Mouse (Mus musculus) adrenal gland, postnatal 10 days (tissue): ENCODE measurements at regions not wholly inside any gene's neighbourhood (a gene's known extent, or its start where the extent isn't known, plus 50 kb on each side); places are given as distances from the start of the nearest gene placed in this dataset.
A peak's percentile ranks its signal among the peaks of the same experiment; 100 is the strongest.
"Not testable (repeated sequence)": the region's sequence is repeated elsewhere in the genome, so short reads cannot be mapped to it uniquely, and the experiment has no call there.

Experiments
- DNase-seq: peaks from one replicate; pipeline ENCODE4 v3.0.0; 2021; ENCODE audit warnings: mixed read lengths

GRCm38 (mm10) chr6:41225382-41225781, 76.7 kb upstream of the Try4 start:
- DNase-seq = no peak

DNA sequence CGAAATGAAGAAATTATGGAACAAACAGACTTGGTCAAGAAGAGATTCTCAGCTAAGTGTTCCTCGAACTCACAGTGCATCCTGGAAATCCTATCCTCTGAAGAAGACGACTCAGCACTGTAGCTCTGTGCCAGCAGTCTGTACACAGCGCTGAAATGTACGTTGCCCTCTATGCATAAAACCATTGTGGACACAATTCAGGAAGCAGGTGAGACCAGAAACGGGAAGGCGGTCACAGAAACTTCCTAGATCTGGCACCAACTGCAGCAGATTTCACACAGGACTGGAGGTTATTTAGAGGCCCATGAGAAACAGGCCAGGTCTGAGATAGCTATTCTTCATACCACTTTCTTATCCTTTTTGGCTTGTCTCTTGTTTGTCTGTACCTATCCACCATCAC, 83.7 kb upstream of the Try4 start:
- no peak for DNase-seq

- DNase-seq = no peak
Measured at GRCm38 (mm10) chr6:41215857-41216256, 86.2 kb upstream of the Try4 start.

DNA sequence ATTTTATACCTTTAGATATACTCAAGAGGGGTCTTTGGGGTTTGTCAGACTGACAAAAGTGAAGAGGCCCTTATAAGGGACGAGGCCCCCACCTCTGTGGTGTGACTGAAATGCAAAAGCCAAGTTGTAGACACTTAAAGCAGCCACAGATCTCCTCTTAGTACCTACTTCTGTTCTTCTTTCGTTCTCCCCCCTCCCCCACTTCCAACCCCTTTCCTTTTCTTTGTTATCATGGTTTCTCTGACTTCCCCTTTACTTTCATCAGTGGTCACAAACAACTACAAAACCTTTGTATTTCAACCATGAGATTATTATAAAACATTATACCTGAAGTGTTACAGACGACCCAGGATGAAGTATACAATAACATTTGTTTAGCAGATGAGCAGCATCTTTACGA, 96.2 kb upstream of the Try4 start:
- no peak for DNase-seq

DNA sequence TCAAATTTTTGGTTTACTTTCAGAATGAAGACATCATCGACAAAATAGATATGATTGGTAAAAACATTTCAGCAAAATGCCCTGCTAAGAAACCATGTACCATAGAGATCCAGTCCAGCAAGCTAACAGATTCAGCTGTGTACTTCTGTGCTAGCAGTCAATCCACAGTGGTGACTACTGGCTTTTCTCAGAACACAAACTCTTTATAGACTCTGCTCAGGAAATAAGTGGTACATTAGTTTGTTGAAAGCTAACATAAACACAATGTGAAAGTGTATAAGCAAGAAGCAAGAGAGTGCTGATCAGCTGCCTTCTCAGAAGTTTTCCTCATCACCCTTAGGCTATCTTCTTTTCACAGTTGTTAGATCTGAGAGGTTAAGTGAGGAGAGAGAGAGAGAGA, 99.2 kb upstream of the Try4 start:
- DNase-seq = no peak

DNA sequence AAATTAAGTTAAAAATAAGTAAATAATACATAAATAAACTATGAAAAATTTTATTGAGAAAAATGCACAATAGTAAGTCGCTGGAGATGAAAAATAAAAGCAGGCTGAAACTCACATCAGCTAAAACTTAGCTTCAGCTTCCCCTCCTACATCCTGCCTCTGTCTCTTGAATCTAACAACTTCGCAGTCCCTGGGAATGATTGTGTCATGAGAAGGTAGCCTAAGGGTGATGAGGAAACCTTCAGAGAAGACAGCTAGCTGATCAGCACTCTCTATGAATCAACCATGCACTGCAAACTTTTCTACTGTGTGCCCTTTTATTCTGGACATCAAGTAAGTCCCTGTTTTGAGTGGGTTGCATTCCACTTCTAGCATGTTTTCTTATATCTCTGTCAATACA, 99.8 kb upstream of the Try4 start:
- DNase-seq = no peak

- no peak for DNase-seq
Measured at GRCm38 (mm10) chr6:41194464-41194863, 107.6 kb upstream of the Try4 start.

- DNase-seq = no peak
Measured at GRCm38 (mm10) chr6:41191734-41192326, 110.2 kb upstream of the Try4 start.

DNA sequence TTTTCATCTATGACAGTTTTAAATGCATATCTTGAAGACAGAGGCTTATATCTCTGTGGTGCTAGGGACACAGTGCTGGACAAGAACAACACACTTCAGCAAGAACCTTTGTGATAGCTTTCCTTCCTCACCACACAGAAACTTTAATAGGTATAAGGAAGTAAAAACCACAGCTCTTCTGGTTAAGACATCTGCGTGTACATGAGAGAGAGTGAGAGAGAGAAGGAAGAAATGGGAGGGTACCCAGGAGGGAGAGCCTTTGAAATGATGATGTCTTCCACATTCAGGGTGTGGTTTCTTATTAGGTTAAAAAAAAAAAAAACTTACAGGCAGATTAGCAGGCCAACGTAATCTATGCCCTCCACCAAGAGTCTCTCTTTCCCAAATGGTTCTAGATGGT, 113.2 kb upstream of the Try4 start:
- DNase-seq = no peak

DNA sequence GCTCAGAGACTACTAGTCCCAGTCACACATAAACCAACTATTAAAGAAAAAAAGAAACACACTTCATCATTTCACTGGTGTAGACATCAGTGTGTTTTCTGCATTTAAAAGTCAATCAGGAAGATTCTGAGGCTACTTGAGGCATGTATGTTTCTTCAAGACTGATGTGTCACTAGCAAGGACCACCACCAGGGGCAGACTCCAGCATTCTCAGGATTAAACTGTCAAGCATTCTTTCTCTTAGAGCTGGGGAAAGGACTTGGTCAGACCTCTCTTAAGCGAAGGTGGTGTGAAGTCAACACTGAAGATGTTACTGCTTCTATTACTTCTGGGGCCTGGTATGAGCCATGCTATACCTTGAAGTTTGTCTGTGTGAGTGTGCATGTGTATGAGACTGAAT, 114.1 kb upstream of the Try4 start:
- no peak for DNase-seq

DNA sequence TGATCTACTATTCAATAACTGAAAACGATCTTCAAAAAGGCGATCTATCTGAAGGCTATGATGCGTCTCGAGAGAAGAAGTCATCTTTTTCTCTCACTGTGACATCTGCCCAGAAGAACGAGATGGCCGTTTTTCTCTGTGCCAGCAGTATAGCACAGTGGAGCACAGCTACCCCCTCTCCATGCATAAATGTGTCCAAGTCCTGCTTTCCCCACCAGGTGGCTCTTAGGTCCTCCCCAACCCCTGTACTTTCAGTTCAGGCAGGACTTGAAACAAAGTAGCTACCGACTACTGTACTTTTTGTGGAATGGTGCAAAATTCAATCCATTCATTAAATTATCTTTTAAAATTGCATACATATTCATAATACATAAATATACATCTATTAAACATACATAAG, 123.2 kb upstream of the Try4 start:
- no peak for DNase-seq

GRCm38 (mm10) chr6:41178019-41178418, 124.0 kb upstream of the Try4 start:
- no peak for DNase-seq

DNA sequence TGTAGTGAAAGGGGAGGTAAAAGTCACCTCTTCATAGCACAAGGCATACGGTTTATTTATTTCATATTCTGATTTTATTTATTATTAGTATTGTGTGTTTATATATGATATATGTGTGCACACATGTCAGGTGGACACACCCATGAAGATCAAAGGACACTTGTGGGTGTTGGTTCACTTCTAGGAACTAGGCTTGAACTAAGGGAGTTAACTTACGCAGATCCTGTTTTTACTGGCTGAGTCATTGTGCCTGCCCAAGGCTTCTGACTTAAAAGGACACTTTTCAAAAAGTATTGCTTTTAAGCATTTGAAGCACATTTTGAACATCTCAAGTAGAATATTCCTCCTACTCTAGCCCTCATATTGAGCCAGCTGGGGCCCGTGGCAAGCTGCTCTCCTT, 124.9 kb upstream of the Try4 start:
- DNase-seq = no peak

DNA sequence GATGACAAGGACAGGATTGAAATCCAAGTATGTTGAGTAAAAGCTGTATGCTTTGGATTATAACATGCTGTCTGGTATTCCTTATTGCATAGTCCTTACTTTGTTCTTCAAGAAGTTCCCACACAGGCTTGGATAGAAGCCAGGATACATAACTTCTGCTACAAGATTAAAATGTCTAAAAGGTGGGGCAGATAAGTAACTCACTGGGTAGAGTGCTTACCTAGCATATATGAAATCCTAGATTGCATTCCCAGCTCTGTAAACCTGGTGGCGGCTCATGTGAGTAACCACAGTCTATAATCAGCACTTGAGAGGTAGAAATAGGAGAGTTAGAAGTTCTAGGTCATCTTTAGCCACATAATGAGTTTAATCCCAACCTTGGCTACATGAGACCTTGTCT, 126.0 kb upstream of the Try4 start:
- no peak for DNase-seq

DNA sequence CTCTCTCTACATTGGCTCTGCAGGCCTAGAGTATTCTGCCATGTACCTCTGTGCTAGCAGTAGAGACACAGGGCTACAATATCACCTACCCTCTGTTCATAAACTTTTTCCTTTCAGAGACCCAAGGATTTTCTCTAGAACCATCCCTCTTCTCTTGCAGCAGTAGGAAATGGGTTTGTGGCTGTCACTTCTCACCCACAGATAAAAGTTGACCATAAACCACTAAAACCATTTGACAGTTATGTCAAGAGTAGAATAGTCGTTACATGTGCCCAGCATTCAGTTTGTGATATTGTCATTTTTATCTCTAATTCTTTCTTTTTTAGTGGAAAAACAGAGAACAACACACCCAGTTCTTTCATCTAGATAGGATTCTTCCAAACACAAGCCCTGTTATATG, 128.2 kb upstream of the 2210010C04Rik start:
- no peak for DNase-seq

GRCm38 (mm10) chr6:41161693-41162092, 126.4 kb upstream of the 2210010C04Rik start:
- DNase-seq = no peak

DNA sequence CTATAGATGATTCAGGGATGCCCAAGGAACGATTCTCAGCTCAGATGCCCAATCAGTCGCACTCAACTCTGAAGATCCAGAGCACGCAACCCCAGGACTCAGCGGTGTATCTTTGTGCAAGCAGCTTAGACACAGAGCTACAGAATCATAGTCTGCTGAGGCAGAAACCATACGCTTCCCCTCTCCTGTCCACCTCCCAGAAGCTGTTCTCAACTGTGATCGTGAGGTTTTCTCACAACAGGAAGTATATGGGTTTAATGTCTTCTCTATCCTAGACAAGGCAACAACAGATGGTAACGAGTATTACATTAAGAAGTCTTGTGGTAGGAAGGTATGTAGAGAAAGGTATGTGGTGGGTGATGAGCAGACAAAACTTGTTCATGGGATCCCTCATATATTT, 116.8 kb upstream of the 2210010C04Rik start:
- DNase-seq = no peak

DNA sequence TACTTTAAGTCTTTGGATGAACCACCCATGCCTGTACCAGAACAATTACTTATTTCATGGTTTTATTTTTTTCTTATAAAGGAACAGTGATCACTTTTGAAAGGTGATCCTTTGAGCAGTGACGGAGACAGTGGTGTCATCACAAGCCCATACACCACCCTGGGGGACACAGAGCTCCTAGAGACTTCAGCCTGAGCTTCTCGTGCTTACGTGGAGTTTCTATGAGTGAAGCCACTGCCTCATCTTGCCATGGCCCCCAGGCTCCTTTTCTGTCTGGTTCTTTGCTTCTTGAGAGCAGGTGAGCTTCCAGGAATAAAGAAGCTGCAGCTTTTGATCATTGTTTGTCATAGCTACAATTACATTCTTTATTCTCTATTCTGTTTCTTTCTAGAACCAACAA, 116.2 kb upstream of the 2210010C04Rik start:
- no peak for DNase-seq

DNA sequence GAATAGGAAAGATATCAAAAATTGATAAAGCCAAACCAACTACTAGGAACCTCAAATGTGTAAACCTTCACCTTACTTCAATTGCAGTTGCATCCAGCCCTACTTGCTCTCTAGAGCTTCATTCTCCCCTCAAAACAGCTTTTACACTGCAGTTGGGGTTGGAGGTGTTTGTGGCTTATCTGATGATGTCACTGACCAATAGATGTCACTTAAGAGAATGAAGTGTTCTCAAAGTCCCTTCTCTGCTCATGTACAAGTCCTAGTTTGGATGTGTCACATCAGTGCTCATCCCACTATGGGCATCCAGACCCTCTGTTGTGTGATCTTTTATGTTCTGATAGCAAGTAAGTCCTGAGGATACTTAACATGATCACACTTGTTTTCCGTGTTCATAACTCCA, 105.6 kb upstream of the 2210010C04Rik start:
- no peak for DNase-seq

- DNase-seq = not testable (repeated sequence)
Measured at GRCm38 (mm10) chr6:41137401-41137777, 102.1 kb upstream of the 2210010C04Rik start.

GRCm38 (mm10) chr6:41136717-41137400, 101.5 kb upstream of the 2210010C04Rik start:
- peak; percentile 57 for DNase-seq

DNA sequence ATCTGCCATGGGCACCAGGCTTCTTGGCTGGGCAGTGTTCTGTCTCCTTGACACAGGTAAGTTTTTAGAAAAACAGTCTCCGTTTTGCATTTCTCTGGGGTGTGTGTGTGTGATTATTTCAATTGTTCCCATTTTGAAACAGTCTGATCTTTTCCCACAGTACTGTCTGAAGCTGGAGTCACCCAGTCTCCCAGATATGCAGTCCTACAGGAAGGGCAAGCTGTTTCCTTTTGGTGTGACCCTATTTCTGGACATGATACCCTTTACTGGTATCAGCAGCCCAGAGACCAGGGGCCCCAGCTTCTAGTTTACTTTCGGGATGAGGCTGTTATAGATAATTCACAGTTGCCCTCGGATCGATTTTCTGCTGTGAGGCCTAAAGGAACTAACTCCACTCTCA, 99.9 kb upstream of the 2210010C04Rik start:
- no peak for DNase-seq

- no peak for DNase-seq
Measured at GRCm38 (mm10) chr6:41129906-41130305, 94.6 kb upstream of the 2210010C04Rik start.

GRCm38 (mm10) chr6:41127816-41128215, 92.5 kb upstream of the 2210010C04Rik start:
- DNase-seq = no peak

DNA sequence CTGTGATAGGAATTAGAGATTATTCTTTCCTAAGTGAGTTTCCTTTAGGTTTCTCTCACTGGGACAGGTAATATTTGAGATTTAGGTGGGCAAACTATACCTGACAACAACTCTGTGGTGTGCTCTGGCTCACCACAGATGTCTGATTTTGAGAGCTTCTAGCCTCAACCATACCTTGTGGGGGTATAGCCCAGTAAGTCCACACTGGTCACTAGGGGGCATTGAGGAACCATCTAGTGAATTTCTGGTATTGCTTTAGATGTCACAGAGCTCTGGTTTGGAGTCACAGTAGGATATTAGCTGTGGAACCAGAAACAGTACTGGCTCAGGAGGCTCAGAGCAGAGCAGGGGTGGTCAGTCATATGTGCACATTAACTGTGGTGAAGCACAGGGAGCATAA, 91.5 kb upstream of the 2210010C04Rik start:
- no peak for DNase-seq
